Mouse (Mus musculus): ENCODE measurements at regions not wholly inside any gene's neighbourhood (a gene's known extent, or its start where the extent isn't known, plus 50 kb on each side); places are given as distances from the start of the nearest gene placed in this dataset.

- Histone ChIP-seq H3K4me3 (ENCODE audit: insufficient read depth in 1 of 2, low read depth in 1 of 2, low read length in 2 of 2, poor library complexity in 1 of 2, severe bottlenecking in 1 of 2) (no peak overlapping the region), H3K9ac (ENCODE audit: insufficient read depth, low read depth, low read length, poor library complexity, severe bottlenecking) (no peak overlapping the region), H3K36me3 (ENCODE audit: control insufficient read depth, insufficient read depth, low read length, poor library complexity, severe bottlenecking) (no peaks in the 10 kb centered on the region), H3K27ac (ENCODE audit: insufficient read depth, low read depth, low read length, poor library complexity, severe bottlenecking) (no peak overlapping the region), H3K9me3 (ENCODE audit: control insufficient read depth, insufficient read depth, low read depth, low read length) (no peaks in the 10 kb centered on the region), H3K4me1 (ENCODE audit: control insufficient read depth in 2 of 2, insufficient read depth in 2 of 2, low read length in 2 of 2, poor library complexity in 1 of 2) (no peaks in the 10 kb centered on the region)
- in situ Hi-C loops (cut with MboI; ENCODE audit: low sequenced_read_pairs in 2 of 2, unreplicated experiment in 2 of 2) = no loop called here
- no peak for DNase-seq (ENCODE audit: low read depth, low spot score)
- TF ChIP-seq ZC3H11A (IDR thresholded peaks at IDR 0.05; ENCODE audit: borderline replicate concordance, low read depth, low read length) = no peak
- no peak for TF ChIP-seq CHD2 (IDR thresholded peaks at IDR 0.05; ENCODE audit: low read depth, low read length)
- TF ChIP-seq ZNF384 (IDR thresholded peaks at IDR 0.05; ENCODE audit: low read depth, low read length) = no peak
- TF ChIP-seq MAFK (IDR thresholded peaks at IDR 0.05; ENCODE audit: insufficient read depth, low read depth, low read length) = no peak
- no peak for TF ChIP-seq HCFC1 (IDR thresholded peaks at IDR 0.05; ENCODE audit: borderline replicate concordance, insufficient read depth, low read length)
These were observed 204.7 kb downstream of the Trib2 start for GRCm38 (mm10) chr12:15611847-15612580.

GRCm38 (mm10) chr12:15607091-15607490, 209.6 kb downstream of the Trib2 start:
- no peak for DNase-seq (ENCODE audit: low read depth, low spot score)
- H3K4me1 ChIP-seq (ENCODE audit: control insufficient read depth in 2 of 2, insufficient read depth in 2 of 2, low read length in 2 of 2, poor library complexity in 1 of 2) = no peaks in the 10 kb centered on the region
- in situ Hi-C loops (cut with MboI; ENCODE audit: low sequenced_read_pairs in 2 of 2, unreplicated experiment in 2 of 2) = no loop called here
- no peak overlapping the region for H3K4me3 ChIP-seq (ENCODE audit: insufficient read depth in 1 of 2, low read depth in 1 of 2, low read length in 2 of 2, poor library complexity in 1 of 2, severe bottlenecking in 1 of 2)
- TF ChIP-seq ZC3H11A (IDR thresholded peaks at IDR 0.05; ENCODE audit: borderline replicate concordance, low read depth, low read length) = no peak
- no peak for TF ChIP-seq HCFC1 (IDR thresholded peaks at IDR 0.05; ENCODE audit: borderline replicate concordance, insufficient read depth, low read length)
- TF ChIP-seq ZNF384 (IDR thresholded peaks at IDR 0.05; ENCODE audit: low read depth, low read length) = no peak
- no peak for TF ChIP-seq MAFK (IDR thresholded peaks at IDR 0.05; ENCODE audit: insufficient read depth, low read depth, low read length)
- TF ChIP-seq CHD2 (IDR thresholded peaks at IDR 0.05; ENCODE audit: low read depth, low read length) = no peak
- H3K27ac ChIP-seq (ENCODE audit: insufficient read depth, low read depth, low read length, poor library complexity, severe bottlenecking) = no peak overlapping the region
- no peaks in the 10 kb centered on the region for H3K36me3 ChIP-seq (ENCODE audit: control insufficient read depth, insufficient read depth, low read length, poor library complexity, severe bottlenecking)
- no peaks in the 10 kb centered on the region for H3K9me3 ChIP-seq (ENCODE audit: control insufficient read depth, insufficient read depth, low read depth, low read length)
- no peak overlapping the region for H3K9ac ChIP-seq (ENCODE audit: insufficient read depth, low read depth, low read length, poor library complexity, severe bottlenecking)

GRCm38 (mm10) chr12:15606095-15606494, 210.6 kb downstream of the Trib2 start:
- no peak overlapping the region for H3K4me3 ChIP-seq (ENCODE audit: insufficient read depth in 1 of 2, low read depth in 1 of 2, low read length in 2 of 2, poor library complexity in 1 of 2, severe bottlenecking in 1 of 2)
- no peaks in the 10 kb centered on the region for H3K36me3 ChIP-seq (ENCODE audit: control insufficient read depth, insufficient read depth, low read length, poor library complexity, severe bottlenecking)
- no peak overlapping the region for H3K27ac ChIP-seq (ENCODE audit: insufficient read depth, low read depth, low read length, poor library complexity, severe bottlenecking)
- DNase-seq (ENCODE audit: low read depth, low spot score) = no peak
- no peaks in the 10 kb centered on the region for H3K9me3 ChIP-seq (ENCODE audit: control insufficient read depth, insufficient read depth, low read depth, low read length)
- in situ Hi-C loops (cut with MboI; ENCODE audit: low sequenced_read_pairs in 2 of 2, unreplicated experiment in 2 of 2) = no loop called here
- H3K4me1 ChIP-seq (ENCODE audit: control insufficient read depth in 2 of 2, insufficient read depth in 2 of 2, low read length in 2 of 2, poor library complexity in 1 of 2) = no peaks in the 10 kb centered on the region
- no peak overlapping the region for H3K9ac ChIP-seq (ENCODE audit: insufficient read depth, low read depth, low read length, poor library complexity, severe bottlenecking)
- TF ChIP-seq ZNF384 (IDR thresholded peaks at IDR 0.05; ENCODE audit: low read depth, low read length) (no peak), HCFC1 (IDR thresholded peaks at IDR 0.05; ENCODE audit: borderline replicate concordance, insufficient read depth, low read length) (no peak)

GRCm38 (mm10) chr12:15604630-15605029, 212.1 kb downstream of the Trib2 start:
- in situ Hi-C loops (cut with MboI; ENCODE audit: low sequenced_read_pairs in 2 of 2, unreplicated experiment in 2 of 2) = no loop called here
- Histone ChIP-seq H3K9ac (ENCODE audit: insufficient read depth, low read depth, low read length, poor library complexity, severe bottlenecking) (no peak overlapping the region), H3K27ac (ENCODE audit: insufficient read depth, low read depth, low read length, poor library complexity, severe bottlenecking) (no peak overlapping the region), H3K9me3 (ENCODE audit: control insufficient read depth, insufficient read depth, low read depth, low read length) (no peaks in the 10 kb centered on the region), H3K4me1 (ENCODE audit: control insufficient read depth in 2 of 2, insufficient read depth in 2 of 2, low read length in 2 of 2, poor library complexity in 1 of 2) (no peaks in the 10 kb centered on the region), H3K36me3 (ENCODE audit: control insufficient read depth, insufficient read depth, low read length, poor library complexity, severe bottlenecking) (no peaks in the 10 kb centered on the region), H3K4me3 (ENCODE audit: insufficient read depth in 1 of 2, low read depth in 1 of 2, low read length in 2 of 2, poor library complexity in 1 of 2, severe bottlenecking in 1 of 2) (no peak overlapping the region)
- no peak for TF ChIP-seq ZC3H11A (IDR thresholded peaks at IDR 0.05; ENCODE audit: borderline replicate concordance, low read depth, low read length)
- no peak for DNase-seq (ENCODE audit: low read depth, low spot score)

GRCm38 (mm10) chr12:15603885-15604284, 212.8 kb downstream of the Trib2 start:
- in situ Hi-C loops (cut with MboI; ENCODE audit: low sequenced_read_pairs in 2 of 2, unreplicated experiment in 2 of 2) = no loop called here
- DNase-seq (ENCODE audit: low read depth, low spot score) = no peak
- Histone ChIP-seq H3K4me3 (ENCODE audit: insufficient read depth in 1 of 2, low read depth in 1 of 2, low read length in 2 of 2, poor library complexity in 1 of 2, severe bottlenecking in 1 of 2) (no peak overlapping the region), H3K9me3 (ENCODE audit: control insufficient read depth, insufficient read depth, low read depth, low read length) (no peaks in the 10 kb centered on the region), H3K4me1 (ENCODE audit: control insufficient read depth in 2 of 2, insufficient read depth in 2 of 2, low read length in 2 of 2, poor library complexity in 1 of 2) (no peaks in the 10 kb centered on the region), H3K9ac (ENCODE audit: insufficient read depth, low read depth, low read length, poor library complexity, severe bottlenecking) (no peak overlapping the region), H3K27ac (ENCODE audit: insufficient read depth, low read depth, low read length, poor library complexity, severe bottlenecking) (no peak overlapping the region), H3K36me3 (ENCODE audit: control insufficient read depth, insufficient read depth, low read length, poor library complexity, severe bottlenecking) (no peaks in the 10 kb centered on the region)
- TF ChIP-seq MAFK (IDR thresholded peaks at IDR 0.05; ENCODE audit: insufficient read depth, low read depth, low read length) (no peak), ZC3H11A (IDR thresholded peaks at IDR 0.05; ENCODE audit: borderline replicate concordance, low read depth, low read length) (no peak), CHD2 (IDR thresholded peaks at IDR 0.05; ENCODE audit: low read depth, low read length) (no peak), ZNF384 (IDR thresholded peaks at IDR 0.05; ENCODE audit: low read depth, low read length) (no peak)
